Mouse (Mus musculus) lung, embryonic 16.5 days (tissue): Measurements from ENCODE around the gene Nup214. TPM values are rescaled to one million over a fixed set of nuclear protein-coding genes. Genes with fewer than 3 reads are reported as not detected.
A peak's percentile ranks its signal among the peaks of the same experiment; 100 is the strongest.

Experiments used
- ATAC-seq: fragments of 200-750 bp; cut with Nextera tagmentation; 2 replicates; pipeline ENCODE4 v1.8.0; 2017; ENCODE audit warnings: low read depth, mild to moderate bottlenecking, moderate library complexity
- H3K27ac ChIP-seq: fragments of 300-500 bp; sonication (generic); 2 replicates; pipeline ENCODE4 v1.5.1; 2014; ENCODE audit warnings: mild to moderate bottlenecking, control low read depth, low read length
- H3K27me3 ChIP-seq: fragments of 300-500 bp; sonication (generic); 2 replicates; pipeline ENCODE4 v1.6.1; 2014; ENCODE audit warnings: low read depth, low read length, mixed read lengths; ENCODE audit not compliant: control insufficient read depth, insufficient read depth
- H3K36me3 ChIP-seq: fragments of 300-500 bp; sonication (generic); 2 replicates; pipeline ENCODE4 v1.6.1; 2014; ENCODE audit warnings: low read length; ENCODE audit not compliant: control insufficient read depth, insufficient read depth
- H3K4me1 ChIP-seq: fragments of 300-500 bp; sonication (generic); replicated peaks from 2 replicates; pipeline ENCODE4 v1.6.1; 2014; ENCODE audit warnings: low read length, mixed read lengths; ENCODE audit not compliant: control insufficient read depth, insufficient read depth
- H3K4me2 ChIP-seq: fragments of 300-500 bp; sonication (generic); 2 replicates; pipeline ENCODE4 v1.6.1; 2014; ENCODE audit warnings: low read depth, low read length, control low read depth
- H3K4me3 ChIP-seq: fragments of 300-500 bp; sonication (generic); 2 replicates; pipeline ENCODE4 v1.5.1; 2014; ENCODE audit warnings: mild to moderate bottlenecking, low read length, control low read depth
- H3K9ac ChIP-seq: fragments of 300-500 bp; sonication (generic); 2 replicates; pipeline ENCODE4 v1.6.1; 2014; ENCODE audit warnings: low read length, control low read depth
- H3K9me3 ChIP-seq: fragments of 300-500 bp; sonication (generic); 2 replicates; pipeline ENCODE4 v1.6.1; 2016; ENCODE audit warnings: low read length; ENCODE audit not compliant: control insufficient read depth
- WGBS: fragments of 180-500 bp; shearing (Covaris S2); extraction: QIAGEN DNeasy Blood & Tissue Kit; methylation state at CpG from one replicate; pipeline ENCODE4 v1.1.7; 2014; 5-methylcytosine and 5-hydroxymethylcytosine counted together
- polyA plus RNA-seq: library from polyadenylated mRNA; unstranded; fragments of >200 nt; fragmentation: Nextera tagmentation; extraction: Ambion mirVana; gene quantifications from 2 replicates; pipeline ENCODE4 v1.2.1, GENCODE M21; 2015

Gene Nup214
- polyA plus RNA-seq, 1 experiment from 2014 or later, result 86.6 TPM

GRCm38 (mm10) chr2:32063451-32064151 is 89.4 kb downstream of the Nup214 start:
- H3K4me2 ChIP-seq, result no peak overlapping the region
- no peak overlapping the region for H3K9ac ChIP-seq
- no peak overlapping the region for H3K4me3 ChIP-seq
- no peak for ATAC-seq
- no peaks in the 10 kb centered on the region for H3K9me3 ChIP-seq
- H3K36me3 ChIP-seq, result no peaks in the 10 kb centered on the region
- 64% methylated on average over 7 of the region's 7 CpGs for WGBS
- H3K27me3 ChIP-seq, result no peaks in the 10 kb centered on the region
- no peak overlapping the region for H3K27ac ChIP-seq
- H3K4me1 ChIP-seq, result no peaks in the 10 kb centered on the region

- Histone ChIP-seq H3K27me3 (no peaks in the 10 kb centered on the region), H3K27ac (no peak overlapping the region), H3K9ac (no peak overlapping the region), H3K4me3 (no peak overlapping the region), H3K4me2 (no peak overlapping the region), H3K4me1 (peaks cover 2% of the 10 kb centered on the region; the same call in 1 of the 2 replicates), H3K36me3 (no peaks in the 10 kb centered on the region), H3K9me3 (no peaks in the 10 kb centered on the region)
- WGBS, result 58% methylated on average over 13 of the region's 13 CpGs
- no peak for ATAC-seq
Measured at GRCm38 (mm10) chr2:32064913-32065312, 90.7 kb downstream of the Nup214 start.

- H3K9me3 ChIP-seq, result no peaks in the 10 kb centered on the region
- no peaks in the 10 kb centered on the region for H3K27me3 ChIP-seq
- WGBS, result 68% methylated on average over 5 of the region's 5 CpGs
- no peak for ATAC-seq
- no peak overlapping the region for H3K4me2 ChIP-seq
- no peaks in the 10 kb centered on the region for H3K36me3 ChIP-seq
- no peak overlapping the region for H3K27ac ChIP-seq
- H3K4me1 ChIP-seq, result peaks cover 2% of the 10 kb centered on the region; the same call in 1 of the 2 replicates
- no peak overlapping the region for H3K4me3 ChIP-seq
- H3K9ac ChIP-seq, result no peak overlapping the region
Measured at GRCm38 (mm10) chr2:32065371-32065791, 91.1 kb downstream of the Nup214 start.

- Histone ChIP-seq H3K9me3 (no peaks in the 10 kb centered on the region), H3K27me3 (no peaks in the 10 kb centered on the region), H3K27ac (no peak overlapping the region), H3K4me1 (peaks cover 2% of the 10 kb centered on the region; the same call in 1 of the 2 replicates), H3K4me2 (no peak overlapping the region), H3K36me3 (no peaks in the 10 kb centered on the region), H3K9ac (no peak overlapping the region), H3K4me3 (no peak overlapping the region)
- 73% methylated on average over 4 of the region's 4 CpGs for WGBS
- ATAC-seq, result no peak
Measured at GRCm38 (mm10) chr2:32066005-32066404, 91.8 kb downstream of the Nup214 start.

- Histone ChIP-seq H3K4me1 (peaks cover 2% of the 10 kb centered on the region; the same call in 1 of the 2 replicates), H3K36me3 (no peaks in the 10 kb centered on the region), H3K27me3 (no peaks in the 10 kb centered on the region), H3K4me2 (no peak overlapping the region), H3K9ac (no peak overlapping the region), H3K4me3 (no peak overlapping the region), H3K27ac (no peak overlapping the region), H3K9me3 (no peaks in the 10 kb centered on the region)
- 50% methylated on average over 31 of the region's 31 CpGs for WGBS
- ATAC-seq, result no peak
Measured at GRCm38 (mm10) chr2:32068811-32069607, 94.8 kb downstream of the Nup214 start.

GRCm38 (mm10) chr2:32070747-32071146 is 96.5 kb downstream of the Nup214 start:
- Histone ChIP-seq H3K36me3 (no peaks in the 10 kb centered on the region), H3K27me3 (no peaks in the 10 kb centered on the region), H3K9me3 (no peaks in the 10 kb centered on the region), H3K9ac (no peak overlapping the region), H3K27ac (no peak overlapping the region), H3K4me2 (no peak overlapping the region), H3K4me1 (peaks cover 2% of the 10 kb centered on the region; the same call in 1 of the 2 replicates), H3K4me3 (no peak overlapping the region)
- ATAC-seq, result no peak
- 89% methylated on average over 10 of the region's 10 CpGs for WGBS

- Histone ChIP-seq H3K36me3 (no peaks in the 10 kb centered on the region), H3K4me2 (no peak overlapping the region), H3K4me1 (no peaks in the 10 kb centered on the region), H3K27ac (no peak overlapping the region), H3K4me3 (no peak overlapping the region), H3K9me3 (no peaks in the 10 kb centered on the region), H3K9ac (no peak overlapping the region), H3K27me3 (no peaks in the 10 kb centered on the region)
- 51% methylated on average over 8 of the region's 8 CpGs for WGBS
- ATAC-seq, result no peak
Measured at GRCm38 (mm10) chr2:32074404-32074803, 100.2 kb downstream of the Nup214 start.

GRCm38 (mm10) chr2:32075368-32075767 is 101.1 kb downstream of the Nup214 start:
- Histone ChIP-seq H3K9me3 (no peaks in the 10 kb centered on the region), H3K27me3 (no peaks in the 10 kb centered on the region), H3K4me1 (no peaks in the 10 kb centered on the region), H3K4me3 (no peak overlapping the region), H3K36me3 (no peaks in the 10 kb centered on the region), H3K4me2 (no peak overlapping the region), H3K9ac (no peak overlapping the region), H3K27ac (no peak overlapping the region)
- no peak for ATAC-seq
- 73% methylated on average over 7 of the region's 7 CpGs for WGBS

- Histone ChIP-seq H3K27me3 (peaks cover 10% of the 10 kb centered on the region), H3K9ac (peak overlapping the region; percentile 13; the same call in 1 of the 2 replicates), H3K27ac (peak overlapping the region; percentile 75), H3K36me3 (no peaks in the 10 kb centered on the region), H3K4me1 (no peaks in the 10 kb centered on the region), H3K4me3 (no peak overlapping the region), H3K4me2 (peak overlapping the region; percentile 10; the same call in 1 of the 2 replicates), H3K9me3 (no peaks in the 10 kb centered on the region)
- no peak for ATAC-seq
- 66% methylated on average over 10 of the region's 10 CpGs for WGBS
Measured at GRCm38 (mm10) chr2:32077744-32078143, 103.5 kb downstream of the Nup214 start.
